Mouse (Mus musculus): ENCODE results near the gene Snx29. TPM values are rescaled to one million over a fixed set of nuclear protein-coding genes. Genes with fewer than 3 reads are reported as not detected.

Snx29 gene
- polyA plus RNA-seq, 1 experiment: 16.0 TPM

GRCm38 (mm10) chr16:11526996-11527395 is 204.3 kb downstream of the Snx29 start:
- no peak for DNase-seq (ENCODE audit: low read depth)
- no peak for TF ChIP-seq POLR2A (IDR thresholded peaks at IDR 0.05; ENCODE audit: borderline replicate concordance, extremely low read depth, insufficient read depth, insufficient read length, poor library complexity, severe bottlenecking)
- no peak for TF ChIP-seq CTCF (IDR thresholded peaks at IDR 0.05; ENCODE audit: borderline replicate concordance, extremely low read depth, insufficient read depth, insufficient read length)

- TF ChIP-seq CTCF (IDR thresholded peaks at IDR 0.05; ENCODE audit: borderline replicate concordance, extremely low read depth, insufficient read depth, insufficient read length): no peak
- TF ChIP-seq POLR2A (IDR thresholded peaks at IDR 0.05; ENCODE audit: borderline replicate concordance, extremely low read depth, insufficient read depth, insufficient read length, poor library complexity, severe bottlenecking): no peak
- no peak for DNase-seq (ENCODE audit: low read depth)
Measured at GRCm38 (mm10) chr16:11530466-11531194, 207.9 kb downstream of the Snx29 start.

GRCm38 (mm10) chr16:11531441-11531840 is 208.7 kb downstream of the Snx29 start:
- TF ChIP-seq CTCF (IDR thresholded peaks at IDR 0.05; ENCODE audit: borderline replicate concordance, extremely low read depth, insufficient read depth, insufficient read length) (no peak), POLR2A (IDR thresholded peaks at IDR 0.05; ENCODE audit: borderline replicate concordance, extremely low read depth, insufficient read depth, insufficient read length, poor library complexity, severe bottlenecking) (no peak)
- no peak for DNase-seq (ENCODE audit: low read depth)

- TF ChIP-seq POLR2A (IDR thresholded peaks at IDR 0.05; ENCODE audit: borderline replicate concordance, extremely low read depth, insufficient read depth, insufficient read length, poor library complexity, severe bottlenecking) (no peak), CTCF (IDR thresholded peaks at IDR 0.05; ENCODE audit: borderline replicate concordance, extremely low read depth, insufficient read depth, insufficient read length) (no peak)
- peak; percentile 80 for DNase-seq (ENCODE audit: low read depth)
Measured at GRCm38 (mm10) chr16:11532592-11532991, 209.9 kb downstream of the Snx29 start.

- no peak for TF ChIP-seq POLR2A (IDR thresholded peaks at IDR 0.05; ENCODE audit: borderline replicate concordance, extremely low read depth, insufficient read depth, insufficient read length, poor library complexity, severe bottlenecking)
- TF ChIP-seq CTCF (IDR thresholded peaks at IDR 0.05; ENCODE audit: borderline replicate concordance, extremely low read depth, insufficient read depth, insufficient read length): no peak
Measured at GRCm38 (mm10) chr16:11533441-11533840, 210.7 kb downstream of the Snx29 start.

GRCm38 (mm10) chr16:11537663-11538062 is 215.0 kb downstream of the Snx29 start:
- TF ChIP-seq CTCF (IDR thresholded peaks at IDR 0.05; ENCODE audit: borderline replicate concordance, extremely low read depth, insufficient read depth, insufficient read length): no peak
- TF ChIP-seq POLR2A (IDR thresholded peaks at IDR 0.05; ENCODE audit: borderline replicate concordance, extremely low read depth, insufficient read depth, insufficient read length, poor library complexity, severe bottlenecking): no peak
- peak; percentile 38 for DNase-seq (ENCODE audit: low read depth)

More at GRCm38 (mm10) chr16:11533441-11533840, 210.7 kb downstream of the Snx29 start:
- no peak for DNase-seq (ENCODE audit: low read depth)

- no peak for DNase-seq (ENCODE audit: low read depth)
- TF ChIP-seq CTCF (IDR thresholded peaks at IDR 0.05; ENCODE audit: borderline replicate concordance, extremely low read depth, insufficient read depth, insufficient read length) (no peak), POLR2A (IDR thresholded peaks at IDR 0.05; ENCODE audit: borderline replicate concordance, extremely low read depth, insufficient read depth, insufficient read length, poor library complexity, severe bottlenecking) (no peak)
Measured at GRCm38 (mm10) chr16:11538191-11538590, 215.5 kb downstream of the Snx29 start.

- no peak for DNase-seq (ENCODE audit: low read depth)
- no peak for TF ChIP-seq POLR2A (IDR thresholded peaks at IDR 0.05; ENCODE audit: borderline replicate concordance, extremely low read depth, insufficient read depth, insufficient read length, poor library complexity, severe bottlenecking)
- no peak for TF ChIP-seq CTCF (IDR thresholded peaks at IDR 0.05; ENCODE audit: borderline replicate concordance, extremely low read depth, insufficient read depth, insufficient read length)
Measured at GRCm38 (mm10) chr16:11540961-11541360, 218.3 kb downstream of the Snx29 start.

GRCm38 (mm10) chr16:11541769-11542168 is 219.1 kb downstream of the Snx29 start:
- no peak for TF ChIP-seq POLR2A (IDR thresholded peaks at IDR 0.05; ENCODE audit: borderline replicate concordance, extremely low read depth, insufficient read depth, insufficient read length, poor library complexity, severe bottlenecking)
- TF ChIP-seq CTCF (IDR thresholded peaks at IDR 0.05; ENCODE audit: borderline replicate concordance, extremely low read depth, insufficient read depth, insufficient read length): no peak
- DNase-seq (ENCODE audit: low read depth): no peak

GRCm38 (mm10) chr16:11550043-11550725 is 227.5 kb downstream of the Snx29 start:
- TF ChIP-seq CTCF (IDR thresholded peaks at IDR 0.05; ENCODE audit: borderline replicate concordance, extremely low read depth, insufficient read depth, insufficient read length) (no peak), POLR2A (IDR thresholded peaks at IDR 0.05; ENCODE audit: borderline replicate concordance, extremely low read depth, insufficient read depth, insufficient read length, poor library complexity, severe bottlenecking) (no peak)

GRCm38 (mm10) chr16:11561714-11562113 is 239.0 kb downstream of the Snx29 start:
- TF ChIP-seq POLR2A (IDR thresholded peaks at IDR 0.05; ENCODE audit: borderline replicate concordance, extremely low read depth, insufficient read depth, insufficient read length, poor library complexity, severe bottlenecking) (no peak), CTCF (IDR thresholded peaks at IDR 0.05; ENCODE audit: borderline replicate concordance, extremely low read depth, insufficient read depth, insufficient read length) (no peak)
- DNase-seq (ENCODE audit: low read depth): no peak

More at GRCm38 (mm10) chr16:11550043-11550725, 227.5 kb downstream of the Snx29 start:
- DNase-seq (ENCODE audit: low read depth): no peak
